Comparison of ENCODE assay signal across 21 mouse cellular contexts in genomic region chr1:170014784-170015183, GRCm38 (mm10). TPM values are rescaled to one million over a fixed set of nuclear protein-coding genes. Genes with fewer than 3 reads are reported as not detected.
DNase-seq lines count a peak whose midpoint lies in the region; ATAC-seq lines count a peak whose summit lies in the region.
"Had no signal": no experiment of that assay in that cellular context is flagged by ENCODE, and none has a peak within 500 bp of the region (broad histone marks: within the 10 kb centered on the region; RNA-seq: fewer than 3 reads in every experiment).

No protein-coding gene starts in this region.

- no peak overlapping the region for H3K4me3 ChIP-seq in forebrain, embryonic 16.5 days (replicated peaks; ENCODE audit: low read length)
- H3K4me3 ChIP-seq in forebrain, embryonic 15.5 days, result no peak overlapping the region
- H3K4me3 ChIP-seq: hindbrain, embryonic 10.5 days; hindbrain, embryonic 13.5 days; intestine, embryonic 15.5 days had no signal

- no peaks in the 10 kb centered on the region for H3K4me1 ChIP-seq in forebrain, embryonic 16.5 days (replicated peaks; ENCODE audit: control insufficient read depth, insufficient read depth, low read length)
- no peaks in the 10 kb centered on the region for H3K4me1 ChIP-seq in forebrain, embryonic 15.5 days
- H3K4me1 ChIP-seq: hindbrain, embryonic 10.5 days; hindbrain, embryonic 13.5 days; intestine, embryonic 15.5 days had no signal

- no peaks in the 10 kb centered on the region for H3K27me3 ChIP-seq in forebrain, embryonic 16.5 days (replicated peaks; ENCODE audit: control insufficient read depth, insufficient read depth, low read length)
- H3K27me3 ChIP-seq in forebrain, embryonic 15.5 days, result no peaks in the 10 kb centered on the region
- H3K27me3 ChIP-seq: hindbrain, embryonic 13.5 days; intestine, embryonic 15.5 days had no signal

- peaks cover 12% of the 10 kb centered on the region; the same call in 1 of the 2 replicates for H3K9me3 ChIP-seq in forebrain, embryonic 16.5 days (ENCODE audit: control insufficient read depth, low read length)
- H3K9me3 ChIP-seq in forebrain, embryonic 15.5 days, result peaks cover 7% of the 10 kb centered on the region; the same call in 1 of the 2 replicates

- no peak overlapping the region for H3K4me2 ChIP-seq in forebrain, embryonic 16.5 days (ENCODE audit: low read length)
- H3K4me2 ChIP-seq in forebrain, embryonic 15.5 days (replicated peaks), result no peak overlapping the region
- H3K4me2 ChIP-seq: heart, embryonic 11.5 days; hindbrain, embryonic 13.5 days; intestine, embryonic 15.5 days had no signal

- H3K36me3 ChIP-seq in forebrain, embryonic 16.5 days (ENCODE audit: control insufficient read depth, insufficient read depth), result no peaks in the 10 kb centered on the region
- no peaks in the 10 kb centered on the region for H3K36me3 ChIP-seq in forebrain, embryonic 15.5 days
- H3K36me3 ChIP-seq: hindbrain, embryonic 13.5 days; intestine, embryonic 15.5 days had no signal

- peak; percentile 52 to 67 for DNase-seq in cerebellum, postnatal 10 days
- no peak for DNase-seq in cerebellum, adult 9-10 months
- peak; percentile 89 for DNase-seq in heart, adult 11 months
- DNase-seq in heart, postnatal 36 days, result no peak
- DNase-seq in spleen, postnatal 36 days (ENCODE audit: low spot score in 2 of 2), result no peak
- DNase-seq: adrenal gland, postnatal 10 days; adrenal gland, postnatal 36 days; cerebellum, adult 11 months; cerebellum, adult 8-10 months; cerebellum, postnatal 36 days; embryo, embryonic 11 days; kidney, adult 11 months; kidney, adult 8-10 months had no signal

- peak; percentile 20; the same call in 1 of the 2 replicates for ATAC-seq in forebrain, embryonic 16.5 days
- no peak for ATAC-seq in forebrain, embryonic 15.5 days (replicated peaks)
- ATAC-seq: activated CD4-positive, CD25-positive, alpha-beta regulatory T cell, adult 4 months; hindbrain, embryonic 16.5 days; intestine, embryonic 15.5 days had no signal

- H3K27ac ChIP-seq in forebrain, embryonic 16.5 days (ENCODE audit: low read length), result no peak overlapping the region
- no peak overlapping the region for H3K27ac ChIP-seq in forebrain, embryonic 15.5 days (replicated peaks)
- H3K27ac ChIP-seq: hindbrain, embryonic 10.5 days; hindbrain, embryonic 13.5 days; intestine, embryonic 15.5 days had no signal

- H3K9ac ChIP-seq in forebrain, embryonic 16.5 days (replicated peaks; ENCODE audit: low read depth, low read length), result no peak overlapping the region
- no peak overlapping the region for H3K9ac ChIP-seq in forebrain, embryonic 15.5 days (replicated peaks)
- H3K9ac ChIP-seq: hindbrain, embryonic 13.5 days; intestine, embryonic 15.5 days had no signal

- 86% methylated on average over 3 of the region's 3 CpGs for WGBS in forebrain, embryonic 16.5 days
- WGBS in forebrain, embryonic 15.5 days, result 77% methylated on average over 3 of the region's 3 CpGs

- intact Hi-C loops in heart, postnatal 36 days (cut with DNase I), result loop anchor here (5.0 kb wide), 1 partner anchor 98 kb away; the partner anchor contains the start of gene Ddr2

RNA-seq across cellular contexts. Expression of gene Hsd17b7, which starts 45.7 kb away (rescaled TPM):
- 18.1 and 19.5 TPM in 2 replicates for polyA plus RNA-seq in forebrain, embryonic 16.5 days (2015; fragmentation: Nextera tagmentation; extraction: Ambion mirVana)
- 15.2 and 17.6 TPM in 2 replicates for polyA plus RNA-seq in forebrain, embryonic 15.5 days (2015; fragmentation: Nextera tagmentation; extraction: Ambion mirVana)
- 10 to 100 TPM; 14.2 to 15.3 TPM for total RNA-seq in heart, postnatal 36 days (2021)

Comparison
In these comparisons a context has a peak if more than half of its experiments do, and no peak if none do; other contexts are left out.
1. DNase-seq: peak in cerebellum, postnatal 10 days (2 of 2) and heart, adult 11 months (single experiment); none in cerebellum, adult 9-10 months (single experiment), heart, postnatal 36 days (0 of 2) and spleen, postnatal 36 days (0 of 2).